Mouse (Mus musculus): ENCODE results near the gene Il3ra.

Il3ra gene

DNA sequence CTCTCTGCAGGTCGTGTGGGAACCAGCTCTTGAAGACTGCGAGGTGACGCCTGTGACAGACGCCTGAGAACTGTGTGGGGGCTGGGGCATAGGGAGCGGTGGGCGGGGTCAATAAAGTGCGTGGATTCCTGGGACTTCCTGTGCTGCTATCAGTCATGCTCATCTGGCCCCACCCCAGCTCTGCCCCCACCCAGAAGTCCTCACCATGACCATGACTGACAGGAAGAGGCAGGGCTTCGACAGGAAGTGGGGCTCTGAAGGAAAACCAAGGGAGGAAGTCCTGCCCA lies 9.2 kb downstream of the Il3ra start:
- DNase-seq, result no peak

DNA sequence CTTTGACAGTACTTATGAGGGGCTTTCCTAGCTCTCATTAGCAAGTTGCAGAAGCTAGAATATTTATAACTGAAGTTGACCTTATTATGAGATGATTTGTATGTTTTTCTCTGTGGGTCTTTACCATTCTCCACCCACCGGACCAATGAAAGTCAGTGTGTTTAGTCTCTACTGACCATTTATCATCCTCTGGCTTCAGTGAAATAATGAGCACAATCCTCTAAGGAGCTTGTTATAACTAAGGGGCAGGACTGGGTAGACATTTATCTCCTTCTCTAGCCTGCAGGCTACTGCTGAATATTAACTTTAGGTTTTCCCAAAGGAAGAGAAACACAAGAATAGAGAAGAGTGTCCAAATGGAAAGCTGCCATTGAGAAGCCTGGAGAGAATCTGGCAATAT lies 49.5 kb downstream of the Il3ra start:
- no peak for DNase-seq

DNA sequence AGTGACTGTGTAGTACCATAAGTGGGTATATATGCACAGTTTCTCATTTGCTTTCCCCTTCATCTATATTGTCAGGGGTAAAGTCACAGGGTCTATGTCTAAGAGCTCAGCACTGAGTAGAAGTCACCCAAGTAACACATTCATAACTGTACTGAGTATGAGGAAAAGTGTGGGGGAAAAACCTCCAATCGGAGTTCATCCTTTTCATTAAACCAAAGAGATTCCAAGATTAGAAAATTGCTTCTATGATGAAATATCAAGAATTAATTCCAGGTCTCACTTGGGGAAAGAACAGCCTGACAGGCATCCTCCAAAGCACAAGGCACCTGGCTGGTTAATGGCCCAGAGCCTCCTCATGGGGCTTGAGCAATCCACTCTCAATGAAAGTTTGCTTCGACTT lies 54.9 kb downstream of the Il3ra start, which contains the start of gene Olfr721-ps1:
TSS of gene Olfr721-ps1 (plus strand) at position 301 of the 400 bp plus-strand sequence.
- DNase-seq, result no peak
